Mouse (Mus musculus) left cerebral cortex, postnatal 10 days (tissue): Measurements from ENCODE around the gene R3hdm4. TPM values are rescaled to one million over a fixed set of nuclear protein-coding genes. Genes with fewer than 3 reads are reported as not detected.

Experiments
- DNase-seq, 2 experiments: peaks; one replicate each; pipeline ENCODE4 v3.0.0; 2021 to 2022; ENCODE audit warnings: low spot score in 2 of 2, mixed read lengths in 1 of 2; ENCODE audit errors: extremely low spot score in 1 of 2
- intact Hi-C: fragments of 180-260 bp; cut with DNase I; formaldehyde crosslinking; loops from one replicate; pipeline ENCODE4 v1.15.1; 2025
- total RNA-seq, 2 experiments: library from RNA; stranded (reverse); gene quantifications; 2 replicates each; pipeline ENCODE4 v1.2.3; 2021

Gene R3hdm4
- total RNA-seq, 2 experiments from 2014 or later, result 389 to 406 TPM

DNA sequence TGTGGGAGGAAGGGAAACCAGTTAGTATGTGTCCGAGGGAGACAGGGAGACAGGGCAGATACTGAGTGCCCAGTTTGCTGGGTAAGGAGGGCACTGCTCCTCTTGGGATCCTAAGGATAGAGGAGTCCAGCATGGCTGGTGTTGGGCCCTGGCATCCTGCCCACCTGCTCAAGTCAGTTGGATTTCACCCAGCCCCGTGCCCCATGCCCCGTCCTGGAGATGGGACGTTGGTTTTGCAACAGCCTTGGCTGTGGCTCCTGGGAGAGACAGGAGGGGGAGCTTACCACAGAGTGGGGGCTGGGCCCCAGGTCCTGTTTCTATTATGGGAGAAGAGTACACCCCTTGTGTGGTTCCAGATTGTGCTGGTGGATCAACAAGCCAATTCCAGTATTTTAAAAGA, 36.6 kb downstream of the R3hdm4 start:
- intact Hi-C loops, result no loop called here
- peak in 1 of 2 experiments; percentile 60 for DNase-seq

DNA sequence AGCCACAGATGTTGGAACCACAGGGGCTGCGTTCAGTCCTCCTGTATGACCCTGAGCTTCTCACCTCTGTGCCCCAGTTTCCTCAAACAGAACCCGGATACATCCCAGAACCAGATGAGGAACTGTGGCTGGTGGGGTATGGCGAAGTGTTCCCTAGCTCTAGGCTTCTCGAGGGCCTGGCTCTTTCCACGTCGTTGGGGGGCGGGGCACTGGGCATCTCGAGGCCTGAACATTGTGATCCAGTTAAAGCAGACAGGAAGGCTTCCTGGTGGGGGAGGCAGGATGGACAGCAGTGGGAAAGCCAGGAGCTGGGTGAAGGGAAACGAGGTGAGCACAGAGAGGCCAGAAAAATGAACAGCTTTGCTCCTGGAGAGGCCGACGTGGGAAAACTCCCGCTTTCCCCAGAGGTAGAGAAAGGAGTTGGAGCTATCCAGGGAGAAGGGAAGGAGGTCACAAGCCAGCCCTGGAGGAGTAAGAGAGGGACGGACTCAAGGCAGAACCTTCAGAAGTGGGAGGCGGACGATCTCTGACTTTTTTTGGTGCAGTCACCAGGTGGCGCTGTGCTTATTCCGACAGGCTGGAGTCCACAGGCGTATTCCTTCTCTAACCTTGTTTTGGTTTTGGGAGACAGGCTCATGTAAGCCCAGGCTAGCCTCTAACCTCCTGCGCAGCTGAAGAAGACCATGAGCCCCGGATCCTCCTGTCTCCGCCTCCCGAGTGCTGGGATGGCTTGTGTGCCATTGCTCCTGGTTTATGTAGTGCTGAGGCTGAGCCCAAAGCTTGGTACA, 37.5 kb downstream of the R3hdm4 start:
- DNase-seq, result peak; percentile 59 to 86
- intact Hi-C loops, result no loop called here

DNA sequence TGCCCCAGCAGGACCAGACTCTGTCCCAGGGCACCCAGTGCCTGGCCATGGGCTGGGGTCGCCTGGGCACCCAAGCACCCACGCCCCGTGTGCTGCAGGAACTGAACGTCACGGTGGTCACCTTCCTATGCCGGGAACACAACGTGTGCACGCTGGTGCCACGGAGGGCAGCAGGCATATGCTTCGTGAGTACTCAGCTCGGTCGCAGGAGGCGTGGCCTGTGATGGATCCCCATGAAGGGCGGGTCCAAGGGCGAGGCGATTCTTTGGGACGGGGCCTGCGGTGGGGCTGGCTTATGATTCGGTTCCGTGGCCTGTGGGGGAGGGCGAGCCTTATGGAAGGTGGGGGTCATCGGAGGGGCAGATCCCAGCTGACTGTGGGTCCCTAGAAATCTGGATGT, 39.0 kb downstream of the R3hdm4 start:
- intact Hi-C loops, result no loop called here
- peak in 1 of 2 experiments; percentile 57 for DNase-seq

DNA sequence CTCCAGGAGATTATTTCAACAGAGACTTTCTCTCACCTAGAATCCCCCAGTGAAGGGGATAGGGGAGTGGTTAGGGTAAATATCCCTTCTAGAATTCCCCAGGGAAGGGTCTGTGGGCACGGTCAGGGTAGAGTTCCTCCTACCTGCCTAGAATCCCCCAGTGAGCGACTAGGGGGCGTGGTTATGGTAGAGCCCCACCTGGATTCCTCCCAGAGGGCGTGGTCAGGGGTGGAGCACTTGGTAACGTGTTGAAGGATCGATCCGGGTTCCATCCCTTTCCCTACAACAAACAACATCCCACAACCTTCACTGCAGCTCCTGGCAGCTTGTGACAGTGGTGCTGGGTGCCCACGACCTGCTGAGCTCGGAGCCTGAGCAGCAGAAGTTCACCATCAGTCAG, 40.3 kb downstream of the R3hdm4 start:
- DNase-seq, result no peak
- intact Hi-C loops, result no loop called here

DNA sequence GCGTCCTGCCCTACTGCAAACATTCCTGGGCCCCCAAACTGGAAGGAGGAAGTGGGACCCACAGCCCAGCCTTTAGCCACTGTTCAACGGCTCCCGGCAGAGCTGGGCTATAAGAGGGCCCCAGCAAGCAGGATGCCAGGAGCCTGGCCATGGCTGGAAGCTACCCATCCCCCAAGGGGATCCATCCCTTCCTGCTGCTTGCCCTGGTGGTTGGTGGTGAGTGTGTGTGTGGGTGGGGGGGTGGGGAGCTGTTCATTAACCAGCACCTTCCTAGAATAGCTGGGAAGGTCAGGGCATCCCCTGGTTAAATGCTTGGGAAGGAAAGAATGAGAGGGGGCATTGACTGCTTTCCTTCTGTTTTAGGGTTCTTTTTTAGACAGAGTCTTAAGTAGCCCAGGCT, 41.5 kb downstream of the R3hdm4 start:
- intact Hi-C loops, result no loop called here
- no peak for DNase-seq

DNA sequence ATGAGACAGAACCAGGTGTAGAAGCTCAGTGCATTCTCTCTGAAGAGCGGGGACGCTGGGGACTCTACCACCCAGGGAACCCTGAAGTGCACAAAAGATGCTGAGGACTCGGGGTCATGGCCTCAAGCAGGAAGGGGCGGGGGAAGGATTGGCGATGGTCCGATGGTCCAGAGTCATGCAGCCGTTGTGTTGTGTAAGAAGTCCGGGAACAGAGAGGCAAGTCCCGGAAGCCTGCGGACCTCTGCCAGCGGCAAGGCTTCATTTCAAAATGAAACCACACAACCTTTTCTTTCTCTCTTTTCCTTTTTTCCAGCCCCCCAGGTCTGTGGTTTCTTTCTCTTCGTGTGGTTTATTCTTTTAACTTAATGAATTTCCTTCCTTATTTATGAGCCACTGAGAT, 43.3 kb downstream of the R3hdm4 start:
- peak in 1 of 2 experiments; percentile 61 for DNase-seq
- intact Hi-C loops, result no loop called here

DNA sequence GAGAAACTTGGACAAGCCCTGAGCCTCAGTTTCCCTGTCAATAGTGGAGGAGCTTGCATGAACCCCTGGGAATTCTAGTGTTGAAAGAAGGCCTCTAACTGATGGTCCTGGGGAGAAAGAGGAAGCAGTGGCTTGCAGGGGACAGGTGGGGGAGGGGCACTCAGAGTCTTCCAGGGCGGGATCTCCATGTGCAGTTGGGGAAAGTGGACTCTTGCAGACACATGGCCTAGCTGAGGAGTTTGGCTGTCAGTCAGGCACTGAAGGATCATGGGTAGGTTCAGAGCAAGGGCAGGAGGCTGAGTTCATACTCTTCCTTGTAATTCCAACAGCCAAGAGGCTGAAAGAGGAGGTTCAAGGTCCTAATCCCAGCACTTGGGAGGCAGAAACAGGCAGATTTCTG, 43.8 kb downstream of the R3hdm4 start:
- DNase-seq, result peak in 1 of 2 experiments; percentile 47
- intact Hi-C loops, result no loop called here

DNA sequence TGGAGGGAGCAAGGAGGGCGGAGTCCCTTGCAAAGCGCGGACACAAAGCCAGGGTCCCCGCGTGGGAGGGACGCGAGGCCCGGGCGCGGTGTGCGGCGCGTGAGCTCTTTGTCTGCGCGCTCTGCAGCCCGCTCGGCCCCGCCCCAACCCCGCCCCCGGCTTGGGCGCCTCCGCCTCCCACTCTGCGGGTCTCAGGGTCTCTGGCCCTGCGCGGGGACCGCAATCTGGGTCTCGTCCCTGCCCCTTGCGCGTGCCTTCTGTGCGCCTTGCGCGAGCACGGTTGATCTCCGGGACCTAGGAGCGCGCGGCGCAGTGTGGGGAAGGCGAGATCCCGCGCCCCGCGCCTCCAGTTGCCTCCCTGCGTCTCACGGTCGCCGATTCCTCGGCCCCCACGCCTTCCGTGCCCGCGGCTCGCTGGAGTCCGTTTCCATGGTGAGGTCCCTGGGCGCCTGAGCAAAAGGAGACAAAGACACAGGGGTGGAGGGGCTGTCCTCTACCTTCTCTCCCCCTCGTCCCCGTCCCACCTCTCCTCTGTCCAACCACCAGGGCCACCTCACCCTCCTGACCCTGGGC, 46.6 kb downstream of the R3hdm4 start, which contains the start of the genes Prtn3 and Plppr3:
Gene Prtn3 (plus strand): TSS at position 187 of the 573 bp plus-strand sequence.
Gene Plppr3 (minus strand): TSS at position 345 of the 573 bp plus-strand sequence.
- DNase-seq, result peak in 1 of 2 experiments; percentile 68
- intact Hi-C loops, result no loop called here

DNA sequence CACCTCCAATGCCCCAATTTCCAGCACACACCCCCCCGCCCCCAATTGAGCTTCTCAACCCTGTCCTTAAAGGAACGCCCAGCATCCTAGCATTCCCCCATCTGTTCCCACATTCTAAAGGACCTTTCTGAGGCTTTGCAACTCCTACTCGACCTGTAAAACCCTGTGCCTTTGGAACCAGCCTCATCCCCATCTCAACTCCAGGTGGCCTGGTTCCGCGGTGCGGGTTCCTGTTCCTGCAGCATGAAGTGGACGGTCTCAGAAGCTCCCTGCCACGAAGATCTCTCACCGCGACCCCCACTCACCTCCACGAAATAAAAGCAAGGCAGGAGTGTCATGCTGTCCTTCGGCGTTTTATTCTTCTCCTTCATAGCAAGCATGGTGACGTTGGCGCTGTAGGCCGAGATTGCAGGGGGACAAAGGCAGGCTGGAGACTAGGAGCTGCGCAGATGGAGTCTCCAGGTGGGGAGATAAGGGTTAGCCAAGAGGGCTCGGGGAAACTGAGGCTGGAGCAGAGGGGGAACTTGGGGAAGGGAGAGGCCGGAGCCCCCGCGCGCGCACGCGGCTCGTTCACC, 47.2 kb downstream of the R3hdm4 start:
- intact Hi-C loops, result no loop called here
- DNase-seq, result no peak

DNA sequence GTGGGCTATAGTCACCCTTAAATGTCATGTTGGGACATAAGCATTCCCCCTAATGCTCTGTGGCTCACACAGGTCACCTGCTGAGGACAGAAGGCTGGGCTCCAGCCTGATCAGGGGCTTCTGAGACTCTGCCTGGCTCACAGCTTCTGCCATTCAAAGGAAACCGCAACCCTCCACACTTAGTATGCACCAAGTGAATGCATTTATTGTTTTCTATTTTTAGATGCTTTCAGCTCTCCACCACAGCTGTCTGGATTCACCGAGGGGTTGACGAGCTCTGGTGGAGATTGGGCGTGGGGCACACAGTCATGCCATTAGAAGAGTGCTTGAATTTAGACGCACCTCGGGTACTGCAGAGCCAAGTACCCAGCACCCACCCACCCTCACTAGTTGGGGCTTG, 47.7 kb downstream of the R3hdm4 start:
- intact Hi-C loops, result no loop called here
- no peak for DNase-seq

DNA sequence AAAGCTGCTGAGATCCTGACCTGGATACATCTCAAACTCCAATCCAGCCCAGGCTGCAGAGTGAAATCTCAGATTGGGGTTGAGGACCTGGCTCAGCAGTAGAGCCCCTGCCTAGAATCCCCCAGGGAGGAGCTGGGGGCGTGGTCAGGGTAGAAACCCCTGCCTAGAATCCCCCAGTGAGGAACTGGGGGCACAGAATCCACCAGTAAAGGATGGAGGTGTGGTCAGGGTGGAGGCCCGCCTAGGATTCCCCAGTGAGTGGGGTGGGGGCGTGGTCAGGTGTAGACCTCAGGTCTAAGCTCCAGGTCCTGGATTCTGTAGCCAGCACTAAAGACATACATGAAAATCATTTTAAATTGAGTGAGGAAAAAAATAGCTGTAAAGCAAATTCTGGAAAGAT, 48.1 kb downstream of the R3hdm4 start:
- intact Hi-C loops, result no loop called here

DNA sequence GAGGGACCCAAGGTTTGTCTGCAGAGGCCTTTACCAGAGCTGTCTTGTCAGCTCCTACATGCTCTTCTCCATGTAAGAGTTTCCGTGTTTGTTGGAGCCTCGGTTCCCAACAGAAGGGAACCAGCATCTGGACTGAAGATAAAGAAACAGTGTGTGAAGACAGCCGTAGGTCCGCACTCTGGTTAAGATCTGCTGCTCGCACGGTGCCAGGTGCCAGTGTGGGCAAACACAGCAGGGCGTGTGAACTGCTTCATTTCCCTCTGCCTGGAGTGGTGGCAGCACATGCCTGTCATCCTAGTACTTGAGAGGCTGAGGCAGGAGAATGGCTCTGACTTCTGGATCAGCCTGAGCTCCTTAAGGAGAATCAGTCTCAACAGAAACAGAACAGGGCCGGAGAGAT, 49.2 kb downstream of the R3hdm4 start:
- DNase-seq, result peak in 1 of 2 experiments; percentile 41
- intact Hi-C loops, result no loop called here

More for the DNA sequence above, 48.1 kb downstream of the R3hdm4 start:
- peak in 1 of 2 experiments; percentile 46 for DNase-seq

DNA sequence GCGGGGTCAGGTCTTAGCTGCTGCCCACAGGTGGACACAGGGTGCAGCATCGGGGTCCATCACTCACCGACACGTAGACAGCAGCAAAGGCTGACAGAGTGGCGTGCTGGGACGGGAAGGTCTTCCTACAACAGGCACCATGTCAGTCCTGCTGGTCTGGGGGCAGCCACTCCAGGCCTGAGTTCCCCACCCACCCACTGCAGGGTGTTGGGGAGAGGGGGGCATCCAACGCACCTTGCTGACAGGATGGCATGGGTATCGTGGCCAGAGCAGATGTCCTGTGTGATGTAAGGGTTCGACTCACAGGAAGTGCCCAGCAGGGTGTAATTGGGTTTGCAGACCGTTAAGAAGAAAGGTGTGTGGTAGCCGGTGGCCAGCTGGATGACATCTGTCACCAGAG, 54.4 kb downstream of the R3hdm4 start:
- intact Hi-C loops, result no loop called here
- DNase-seq, result no peak

DNA sequence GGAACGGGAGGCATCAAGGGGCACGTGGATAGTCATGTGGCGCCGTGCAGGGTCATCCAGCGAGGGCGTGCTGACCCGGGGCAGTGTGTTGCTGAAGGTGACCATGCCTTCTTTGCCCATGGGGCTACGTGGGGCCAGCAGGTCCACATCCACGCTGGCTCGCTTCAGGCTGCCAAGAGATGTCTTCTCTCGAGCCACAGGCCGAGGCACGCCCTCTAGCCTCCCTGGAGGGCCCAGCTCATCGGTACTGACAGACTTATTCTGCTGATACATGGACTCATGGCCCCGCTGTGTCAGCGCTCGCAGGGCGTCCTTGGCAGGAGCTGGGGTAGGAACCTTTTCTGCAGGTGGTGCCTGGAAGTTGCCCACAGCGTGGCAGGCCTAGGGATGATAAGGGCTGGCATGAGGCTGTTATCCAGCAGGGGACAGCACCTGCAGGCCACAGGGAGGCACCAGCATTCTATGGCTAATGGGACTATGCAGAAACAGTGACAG, 55.2 kb downstream of the R3hdm4 start:
- peak in 1 of 2 experiments; percentile 37 for DNase-seq
- intact Hi-C loops, result no loop called here

DNA sequence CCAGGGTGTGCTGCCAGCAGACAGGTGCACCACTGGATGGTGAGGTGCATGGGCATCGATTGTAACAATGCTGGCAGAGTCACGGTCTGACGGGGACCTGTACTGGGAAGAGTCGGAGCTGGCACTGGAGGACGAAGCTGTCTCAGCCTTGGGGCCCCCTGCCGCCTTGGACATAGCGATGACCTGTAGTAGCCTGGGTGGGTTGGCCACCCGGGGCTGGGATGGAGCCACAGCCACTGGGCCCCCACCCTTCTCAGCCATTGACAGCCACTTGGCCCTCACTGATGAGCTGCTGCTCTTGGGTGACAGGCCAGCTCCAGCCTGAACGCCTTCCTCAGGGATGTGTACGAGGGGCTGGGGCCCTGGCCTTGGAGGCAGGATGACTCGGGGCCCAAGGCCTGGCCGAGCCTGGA, 55.8 kb downstream of the R3hdm4 start:
- intact Hi-C loops, result no loop called here
- DNase-seq, result peak in 1 of 2 experiments; percentile 38

DNA sequence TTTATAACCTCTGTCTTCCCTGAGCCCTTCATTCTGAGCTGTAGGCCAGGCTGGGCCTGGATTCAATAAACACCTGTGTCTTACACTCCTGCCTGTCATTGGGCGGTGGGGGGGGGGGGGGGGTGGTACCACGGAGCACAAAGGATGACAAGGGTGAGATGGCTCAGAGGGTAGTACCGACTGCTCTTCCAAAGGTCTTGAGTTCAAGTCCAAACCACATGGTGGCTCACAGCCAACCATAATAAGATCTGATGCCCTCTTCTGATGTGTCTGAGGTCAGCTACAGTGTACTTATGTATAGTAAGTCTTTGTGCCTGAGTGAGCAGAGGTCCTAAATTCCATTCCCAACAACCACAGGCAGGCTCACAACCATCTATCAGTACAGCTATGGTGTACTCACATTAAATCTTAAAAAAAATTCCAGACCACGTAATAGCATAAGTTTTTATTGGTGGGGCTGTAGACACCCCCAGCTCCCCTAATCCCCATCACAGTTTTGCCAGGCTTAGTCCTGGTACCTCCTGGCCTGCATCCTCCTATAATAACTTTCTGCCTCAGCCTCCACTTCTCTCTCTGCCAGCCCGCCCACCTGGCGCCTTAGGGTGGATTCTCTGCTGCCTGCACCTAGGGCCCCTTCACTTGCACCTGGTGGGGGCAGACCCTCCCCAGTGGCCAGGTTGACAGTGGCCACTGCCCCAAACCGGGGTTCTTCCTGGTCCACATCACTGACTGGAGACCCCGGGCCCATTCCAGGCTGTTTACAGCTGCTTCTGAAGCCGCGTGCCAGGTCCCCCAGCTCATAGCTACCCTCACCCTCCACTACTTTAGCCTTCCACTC, 56.4 kb downstream of the R3hdm4 start:
- intact Hi-C loops, result no loop called here
- peak in 1 of 2 experiments; percentile 41 for DNase-seq

DNA sequence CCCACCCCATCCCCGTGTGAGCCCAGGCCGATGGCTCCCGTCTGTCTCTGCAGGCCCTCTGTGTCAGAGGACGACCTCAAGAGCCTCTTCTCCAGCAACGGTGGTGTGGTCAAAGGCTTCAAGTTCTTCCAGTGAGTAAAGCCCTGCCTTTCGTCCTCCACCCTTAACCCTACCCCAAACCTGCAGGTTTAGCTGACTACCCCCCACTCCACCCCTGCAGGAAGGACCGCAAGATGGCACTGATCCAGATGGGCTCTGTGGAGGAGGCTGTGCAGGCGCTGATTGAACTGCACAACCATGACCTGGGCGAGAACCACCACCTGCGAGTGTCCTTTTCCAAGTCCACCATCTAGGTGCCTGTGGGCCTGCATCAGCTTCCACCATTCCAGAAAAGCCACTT, 58.1 kb downstream of the R3hdm4 start:
- intact Hi-C loops, result no loop called here
- peak in 1 of 2 experiments; percentile 51 for DNase-seq

DNA sequence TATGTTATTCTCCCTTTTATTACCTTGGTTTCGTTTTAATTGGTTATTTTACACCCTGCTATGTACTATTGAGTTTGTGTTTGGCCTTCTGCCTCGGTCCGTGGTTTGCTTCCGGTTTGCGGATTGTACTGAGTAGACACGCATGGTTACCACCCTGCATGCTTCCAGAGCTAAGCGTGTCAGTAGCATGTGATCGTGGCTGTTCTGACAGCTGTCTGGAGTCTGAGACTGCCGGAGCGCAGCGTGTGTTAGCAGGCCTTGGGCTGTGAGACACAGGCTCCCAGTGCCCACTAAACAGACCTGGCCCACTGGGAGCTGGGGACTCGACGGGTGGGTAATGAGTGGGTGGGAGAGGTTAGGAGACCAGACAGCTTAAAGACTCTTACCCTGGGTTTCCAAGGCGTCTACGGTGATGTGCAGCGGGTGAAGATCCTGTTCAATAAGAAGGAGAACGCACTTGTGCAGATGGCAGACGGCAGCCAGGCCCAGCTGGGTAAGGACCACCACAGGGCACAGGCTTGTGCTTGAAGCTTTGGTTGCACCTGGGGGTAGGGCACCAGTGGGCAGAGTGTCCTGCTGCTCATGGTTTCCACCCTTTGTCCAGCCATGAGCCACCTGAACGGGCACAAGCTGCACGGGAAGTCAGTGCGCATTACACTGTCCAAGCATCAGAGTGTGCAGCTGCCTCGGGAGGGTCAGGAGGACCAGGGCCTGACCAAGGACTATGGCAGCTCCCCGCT, 58.8 kb downstream of the R3hdm4 start:
- intact Hi-C loops, result no loop called here
- DNase-seq, result no peak
